Mouse (Mus musculus) olfactory bulb, adult 2 months (tissue): ENCODE measurements around the gene Dlx4.

ENCODE experiments used
- CTCF ChIP-seq: fragments of 200-500 bp; IDR thresholded peaks from 2 replicates; pipeline ENCODE4 v1.5.1; 2012; ENCODE audit warnings: low read depth, mild to moderate bottlenecking, low read length, moderate library complexity; ENCODE audit not compliant: insufficient read depth
- POLR2A ChIP-seq: fragments of 200-500 bp; IDR thresholded peaks from 2 replicates; pipeline ENCODE4 v1.6.1; 2012; ENCODE audit warnings: mild to moderate bottlenecking, low read depth, low read length, moderate library complexity; ENCODE audit not compliant: insufficient read depth

DNA sequence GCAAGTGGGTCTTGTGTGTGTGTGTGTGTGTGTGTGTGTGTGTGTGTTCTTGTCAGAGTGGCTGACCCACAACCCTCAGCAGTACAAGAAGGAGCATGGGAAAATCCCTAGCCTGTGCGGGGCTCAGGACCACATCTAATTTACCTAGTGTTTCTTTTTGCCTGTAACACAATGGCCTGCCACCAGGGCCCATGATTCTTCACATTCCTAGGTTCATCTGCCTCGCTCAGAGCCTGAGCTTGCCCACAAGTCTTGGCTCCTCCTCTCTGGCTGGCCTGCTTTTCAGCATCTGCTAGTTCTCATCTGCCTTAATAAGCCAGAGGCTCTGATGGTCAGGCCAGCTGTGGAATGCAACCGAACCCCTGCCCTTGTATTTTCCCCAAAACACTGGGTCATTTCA, 45.7 kb downstream of the Dlx4 start:
- TF ChIP-seq CTCF: no peak
- TF ChIP-seq POLR2A: no peak
